Mouse (Mus musculus): ENCODE data around the gene Spata18. TPM values are rescaled to one million over a fixed set of nuclear protein-coding genes. Genes with fewer than 3 reads are reported as not detected.

Gene Spata18
- not detected in 2 replicates for total RNA-seq (2012; rRNA removed)
- polyA plus RNA-seq (2012; ENCODE audit: insufficient read depth in 1 of 2, insufficient read length in 2 of 2, low read depth in 1 of 2, low replicate concordance in 2 of 2, missing spikeins in 1 of 2): not detected

GRCm38 (mm10) chr5:73651061-73651854, at the start of gene Spata18:
Gene Spata18, plus strand, starts transcription at chr5:73651379.
- Histone ChIP-seq H3K4me3 (ENCODE audit: control insufficient read depth in 1 of 2, insufficient read depth in 1 of 2, low read depth in 2 of 2, low read length in 2 of 2) (peak within 1 kb of the TSS; percentile 45 to 54), H3K36me3 (ENCODE audit: control insufficient read depth in 1 of 2, insufficient read depth in 2 of 2, low read length in 2 of 2) (peaks cover 0 to 2% of the 10 kb centered on the region in 2 experiments; a peak in 1 of 4 replicates), H3K4me1 (ENCODE audit: control insufficient read depth in 1 of 2, insufficient read depth in 2 of 2, low read length in 2 of 2) (0 out of 4 replicates have a peak, but pooled peaks cover 0 to 3% of the 10 kb centered on the region in 2 experiments), H3K27me3 (ENCODE audit: control insufficient read depth in 1 of 2, insufficient read depth in 2 of 2, low read length in 2 of 2) (peaks cover 4 to 6% of the 10 kb centered on the region in 2 experiments; a peak in 2 of 4 replicates), H3K9me3 (replicated peaks; ENCODE audit: insufficient read depth, low read length) (no peaks in the 10 kb centered on the region), H3K27ac (ENCODE audit: control insufficient read depth, low read depth, low read length) (no peak within 1 kb of the TSS), H3K9ac (ENCODE audit: control insufficient read depth, low read depth, low read length, poor library complexity, severe bottlenecking) (peak within 1 kb of the TSS; percentile 7; the same call in 1 of the 2 replicates), H3K79me2 (ENCODE audit: control insufficient read depth, insufficient read depth, low read length, poor library complexity) (no peaks in the 10 kb centered on the region)
- DNase-seq (ENCODE audit: low read depth, low spot score): no peak
- TF ChIP-seq POLR2AphosphoS2 (IDR thresholded peaks at IDR 0.05; ENCODE audit: low read length) (no peak), CHD2 (IDR thresholded peaks at IDR 0.05; ENCODE audit: low read length) (no peak), GABPA (IDR thresholded peaks at IDR 0.05; ENCODE audit: low read depth, low read length) (no peak), HCFC1 (IDR thresholded peaks at IDR 0.05; ENCODE audit: low read depth, low read length) (no peak), MYB (IDR thresholded peaks at IDR 0.05; ENCODE audit: low read depth, low read length) (no peak), ZNF384 (IDR thresholded peaks at IDR 0.05; ENCODE audit: low read depth, low read length) (no peak), TBP (IDR thresholded peaks at IDR 0.05; ENCODE audit: low read depth, low read length) (no peak), KAT2A (conservative IDR thresholded peaks at IDR 0.05; ENCODE audit: low read depth, low read length) (no peak), POLR2A (IDR thresholded peaks at IDR 0.05; ENCODE audit: control insufficient read depth in 1 of 2, insufficient read depth in 1 of 2, low read depth in 1 of 2, low read length in 2 of 2, poor library complexity in 1 of 2) (no peak)

DNA sequence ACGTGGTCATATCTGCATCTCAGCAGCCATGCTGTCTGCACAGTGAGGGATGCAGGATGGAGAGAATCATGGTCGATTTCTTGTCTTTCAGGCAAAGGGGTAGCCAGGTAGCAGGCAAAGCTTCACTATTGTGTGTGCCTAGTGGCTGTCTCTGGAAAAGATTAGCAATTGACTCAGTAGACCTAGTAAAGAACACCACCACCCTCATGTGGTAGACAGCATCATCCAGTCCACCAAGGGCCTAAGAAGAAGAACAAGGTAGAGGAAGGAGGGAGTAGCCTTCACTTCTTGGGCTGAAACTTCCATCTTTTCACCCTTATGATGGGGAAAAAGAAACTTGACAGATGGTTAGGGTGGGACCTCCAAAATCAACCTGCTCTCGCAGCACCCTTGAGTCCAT, 48.3 kb upstream of the Spata18 start:
- Histone ChIP-seq H3K27me3 (ENCODE audit: control insufficient read depth in 1 of 2, insufficient read depth in 2 of 2, low read length in 2 of 2) (peaks cover 0 to 2% of the 10 kb centered on the region in 2 experiments; a peak in 1 of 4 replicates), H3K9me3 (replicated peaks; ENCODE audit: insufficient read depth, low read length) (no peaks in the 10 kb centered on the region), H3K36me3 (ENCODE audit: control insufficient read depth in 1 of 2, insufficient read depth in 2 of 2, low read length in 2 of 2) (no peaks in the 10 kb centered on the region), H3K9ac (ENCODE audit: control insufficient read depth, low read depth, low read length, poor library complexity, severe bottlenecking) (no peak overlapping the region), H3K4me1 (ENCODE audit: control insufficient read depth in 1 of 2, insufficient read depth in 2 of 2, low read length in 2 of 2) (no peaks in the 10 kb centered on the region), H3K79me2 (ENCODE audit: control insufficient read depth, insufficient read depth, low read length, poor library complexity) (no peaks in the 10 kb centered on the region), H3K4me3 (ENCODE audit: control insufficient read depth in 1 of 2, insufficient read depth in 1 of 2, low read depth in 2 of 2, low read length in 2 of 2) (no peak overlapping the region), H3K27ac (ENCODE audit: control insufficient read depth, low read depth, low read length) (no peak overlapping the region)
- DNase-seq (ENCODE audit: low read depth, low spot score): no peak
- no peak for TF ChIP-seq ZMIZ1 (IDR thresholded peaks at IDR 0.05; ENCODE audit: low read depth, low read length)
- peak; percentile 7; the same call in 1 of the 2 replicates for TF ChIP-seq SMC3 (IDR thresholded peaks at IDR 0.05; ENCODE audit: low read depth, low read length)
- no peak for TF ChIP-seq ZNF384 (IDR thresholded peaks at IDR 0.05; ENCODE audit: low read depth, low read length)
- no peak for TF ChIP-seq KAT2A (conservative IDR thresholded peaks at IDR 0.05; ENCODE audit: low read depth, low read length)

DNA sequence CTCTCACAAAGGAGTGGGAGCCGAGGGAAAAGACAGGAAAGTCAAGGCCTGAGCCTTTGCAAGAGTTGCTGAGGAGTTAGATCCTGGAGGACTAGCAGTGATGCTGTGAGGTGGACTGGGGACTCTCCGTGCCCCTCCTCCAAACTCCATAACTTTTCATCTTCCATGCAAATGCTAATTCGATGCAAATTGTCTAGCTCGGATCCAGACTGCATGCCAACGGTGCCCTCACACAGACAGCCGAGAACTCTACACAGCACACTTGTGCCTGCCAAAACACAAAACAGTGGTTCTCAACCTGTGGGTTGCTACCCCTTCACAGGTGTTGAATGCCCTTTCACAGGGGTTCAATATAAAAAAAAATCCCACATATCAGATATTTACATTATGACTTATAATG, 46.6 kb upstream of the Spata18 start:
- no peak for DNase-seq (ENCODE audit: low read depth, low spot score)
- H3K4me3 ChIP-seq (ENCODE audit: control insufficient read depth in 1 of 2, insufficient read depth in 1 of 2, low read depth in 2 of 2, low read length in 2 of 2): no peak overlapping the region
- no peak overlapping the region for H3K27ac ChIP-seq (ENCODE audit: control insufficient read depth, low read depth, low read length)
- no peaks in the 10 kb centered on the region for H3K4me1 ChIP-seq (ENCODE audit: control insufficient read depth in 1 of 2, insufficient read depth in 2 of 2, low read length in 2 of 2)
- no peaks in the 10 kb centered on the region; a peak in 1 of 4 replicates for H3K27me3 ChIP-seq (ENCODE audit: control insufficient read depth in 1 of 2, insufficient read depth in 2 of 2, low read length in 2 of 2)
- H3K79me2 ChIP-seq (ENCODE audit: control insufficient read depth, insufficient read depth, low read length, poor library complexity): no peaks in the 10 kb centered on the region
- H3K9me3 ChIP-seq (replicated peaks; ENCODE audit: insufficient read depth, low read length): no peaks in the 10 kb centered on the region
- H3K36me3 ChIP-seq (ENCODE audit: control insufficient read depth in 1 of 2, insufficient read depth in 2 of 2, low read length in 2 of 2): no peaks in the 10 kb centered on the region
- H3K9ac ChIP-seq (ENCODE audit: control insufficient read depth, low read depth, low read length, poor library complexity, severe bottlenecking): no peak overlapping the region
- TF ChIP-seq E2F4 (IDR thresholded peaks at IDR 0.05; ENCODE audit: borderline replicate concordance, low read depth, low read length) (no peak), ETS1 (IDR thresholded peaks at IDR 0.05; ENCODE audit: low read depth, low read length) (no peak), CHD2 (IDR thresholded peaks at IDR 0.05; ENCODE audit: low read length) (no peak), TCF12 (IDR thresholded peaks at IDR 0.05; ENCODE audit: low read depth, low read length) (no peak), MXI1 (IDR thresholded peaks at IDR 0.05; ENCODE audit: low read depth, low read length) (no peak), JUND (IDR thresholded peaks at IDR 0.05; ENCODE audit: low read depth, low read length) (no peak), MAZ (IDR thresholded peaks at IDR 0.05; ENCODE audit: low read depth, low read length) (no peak), MAFK (IDR thresholded peaks at IDR 0.05; ENCODE audit: borderline replicate concordance, low read depth, low read length) (no peak), RAD21 (IDR thresholded peaks at IDR 0.05; ENCODE audit: low read depth, low read length) (no peak), EP300 (IDR thresholded peaks at IDR 0.05; ENCODE audit: low read depth in 1 of 2, low read length in 2 of 2) (no peak), USF2 (IDR thresholded peaks at IDR 0.05; ENCODE audit: borderline replicate concordance in 1 of 2, insufficient read depth in 1 of 2, low read depth in 1 of 2, low read length in 2 of 2) (no peak), ZC3H11A (IDR thresholded peaks at IDR 0.05; ENCODE audit: low read depth, low read length) (no peak)

All from MEL (cell line).